Mouse (Mus musculus): Measurements from ENCODE around the gene Ercc6. TPM values are rescaled to one million over a fixed set of nuclear protein-coding genes. Genes with fewer than 3 reads are reported as not detected.

Gene Ercc6
- total RNA-seq, 2 experiments from 2014 or later, result 12.2 to 13.5 TPM

DNA sequence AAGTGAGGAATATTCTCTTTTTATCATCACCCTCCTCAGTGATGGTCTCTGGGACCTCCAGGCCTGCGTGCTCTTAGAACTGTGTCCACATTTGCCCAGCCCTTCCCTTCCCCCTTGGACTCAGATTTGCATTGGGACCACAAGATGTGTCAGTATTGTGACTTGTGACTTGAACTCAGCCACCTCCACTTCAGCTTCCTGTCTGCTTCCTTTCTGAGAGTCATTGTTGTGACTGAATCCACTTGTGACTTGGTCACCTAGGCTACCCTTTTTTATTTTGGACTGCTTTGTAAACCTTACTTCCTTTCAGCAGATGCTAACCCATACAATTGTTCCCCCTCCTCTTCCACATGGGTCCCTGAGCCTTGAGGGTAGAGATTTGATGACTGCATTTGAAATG, 2.8 kb downstream of the Ercc6 start:
- no peak for DNase-seq (ENCODE audit: low spot score in 2 of 2)

- no peak for DNase-seq (ENCODE audit: low spot score in 2 of 2)
Measured at GRCm38 (mm10) chr14:32518543-32518942, 5.2 kb downstream of the Ercc6 start.

- no peak for DNase-seq (ENCODE audit: low spot score in 2 of 2)
Measured at GRCm38 (mm10) chr14:32520400-32520926, 7.1 kb downstream of the Ercc6 start.

- no peak for DNase-seq (ENCODE audit: low spot score in 2 of 2)
Measured at GRCm38 (mm10) chr14:32522336-32522735, 9.0 kb downstream of the Ercc6 start.

DNA sequence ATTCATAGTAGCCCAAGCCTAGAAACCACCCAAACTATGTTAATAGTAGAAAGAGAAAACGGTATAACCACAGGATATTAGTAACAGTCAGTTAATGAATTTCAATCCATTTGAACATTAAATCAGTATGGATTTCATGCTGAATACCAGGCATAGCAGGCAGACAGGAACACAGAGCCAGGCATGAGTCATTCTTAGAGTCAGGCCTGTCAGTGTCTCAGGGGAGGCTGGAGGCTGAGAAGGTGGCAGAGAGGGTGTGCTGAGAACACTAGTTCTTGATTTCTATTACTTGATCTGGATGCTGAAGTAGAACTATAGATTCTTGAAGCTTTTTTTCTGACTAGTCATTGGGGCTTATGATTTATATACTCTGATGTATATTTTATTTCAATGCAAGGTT, 10.8 kb downstream of the Ercc6 start:
- DNase-seq (ENCODE audit: low spot score in 2 of 2), result no peak

DNA sequence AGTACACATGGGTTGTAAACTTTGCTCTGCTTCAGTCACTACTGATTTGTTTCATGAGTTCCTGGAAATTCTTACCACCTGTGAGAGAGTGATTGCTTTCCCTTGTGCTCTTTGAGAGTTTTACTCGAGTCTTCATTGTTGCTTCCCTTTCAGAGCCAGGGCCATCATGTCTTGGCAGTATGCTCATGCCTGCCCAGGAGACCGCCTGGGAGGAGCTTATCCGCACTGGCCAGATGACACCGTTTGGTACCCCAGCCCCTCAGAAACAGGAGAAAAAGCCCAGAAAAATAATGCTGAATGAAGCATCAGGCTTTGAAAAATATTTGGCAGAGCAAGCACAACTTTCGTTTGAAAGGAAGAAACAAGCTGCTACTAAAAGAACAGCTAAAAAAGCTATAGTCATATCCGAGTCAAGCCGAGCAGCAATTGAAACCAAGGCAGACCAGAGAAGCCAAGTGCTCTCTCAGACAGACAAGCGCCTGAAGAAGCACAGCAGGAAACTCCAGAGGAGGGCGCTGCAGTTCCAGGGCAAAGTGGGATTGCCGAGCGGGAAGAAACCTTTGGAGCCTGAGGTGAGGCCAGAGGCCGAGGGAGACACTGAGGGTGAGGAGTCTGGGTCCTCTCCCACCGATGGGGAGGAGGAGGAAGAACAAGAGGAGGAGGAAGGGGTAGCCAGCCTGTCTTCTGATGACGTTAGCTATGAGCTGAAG, 12.8 kb downstream of the Ercc6 start:
- no peak for DNase-seq (ENCODE audit: low spot score in 2 of 2)

DNA sequence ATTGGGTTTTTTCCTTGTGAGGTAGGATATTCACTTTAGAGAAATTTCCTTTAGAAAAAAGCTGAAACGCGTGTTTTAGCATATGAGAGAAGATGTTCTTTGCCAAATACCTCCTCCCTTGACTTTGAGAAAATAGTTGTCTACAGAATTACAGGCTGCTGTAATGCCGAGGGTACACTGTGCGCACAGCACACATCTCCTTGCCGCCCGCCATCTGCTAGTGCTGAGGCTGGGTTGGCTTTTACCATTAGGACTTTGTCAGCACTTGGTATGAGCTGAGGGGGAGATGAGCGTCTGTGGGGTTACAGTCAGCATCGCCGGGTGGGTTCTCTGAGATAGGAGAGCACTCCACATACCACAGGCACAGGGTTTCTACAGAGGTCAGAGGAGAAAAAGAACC, 13.9 kb downstream of the Ercc6 start:
- no peak for DNase-seq (ENCODE audit: low spot score in 2 of 2)

DNA sequence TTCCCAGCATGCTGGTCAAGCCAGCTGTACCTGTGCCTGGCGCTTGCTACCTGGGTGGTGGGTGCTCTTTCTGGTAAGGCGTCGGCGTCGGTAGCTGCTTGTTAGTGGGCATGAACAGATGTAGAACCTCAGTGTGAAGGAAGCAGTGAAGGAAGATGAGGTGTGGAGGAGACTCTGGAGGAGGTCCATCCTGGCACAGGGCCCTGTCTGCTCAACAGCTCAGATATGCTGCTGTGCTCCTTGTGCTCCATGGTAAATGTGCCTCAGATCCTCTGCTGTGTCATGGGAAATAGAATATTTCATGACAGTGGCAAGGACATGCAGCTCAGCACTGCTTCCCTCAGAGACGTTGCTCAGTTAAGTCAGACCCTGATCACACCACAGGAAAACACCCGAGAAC, 15.7 kb downstream of the Ercc6 start:
- DNase-seq (ENCODE audit: low spot score in 2 of 2), result no peak

DNA sequence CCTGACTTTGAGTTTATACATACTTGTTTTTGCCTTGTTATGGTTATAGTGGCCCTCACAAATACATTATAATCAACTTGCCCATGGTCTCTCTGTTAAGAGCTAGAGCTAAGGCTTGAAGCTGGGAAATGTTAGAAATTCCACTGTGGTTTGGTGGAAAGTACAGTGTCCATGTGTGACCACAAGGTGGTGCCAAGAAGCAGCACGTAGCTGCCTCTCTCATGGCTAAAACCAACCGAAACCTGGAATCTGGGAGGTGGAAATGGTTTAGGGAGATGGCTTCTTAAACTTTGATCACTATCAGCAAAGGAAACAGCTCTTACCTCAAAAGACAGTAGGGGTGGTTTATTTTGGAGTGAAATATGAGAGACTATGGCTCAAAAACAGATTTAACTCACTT, 17.6 kb downstream of the Ercc6 start:
- peak in 1 of 2 experiments; percentile 24 for DNase-seq (ENCODE audit: low spot score in 2 of 2)

DNA sequence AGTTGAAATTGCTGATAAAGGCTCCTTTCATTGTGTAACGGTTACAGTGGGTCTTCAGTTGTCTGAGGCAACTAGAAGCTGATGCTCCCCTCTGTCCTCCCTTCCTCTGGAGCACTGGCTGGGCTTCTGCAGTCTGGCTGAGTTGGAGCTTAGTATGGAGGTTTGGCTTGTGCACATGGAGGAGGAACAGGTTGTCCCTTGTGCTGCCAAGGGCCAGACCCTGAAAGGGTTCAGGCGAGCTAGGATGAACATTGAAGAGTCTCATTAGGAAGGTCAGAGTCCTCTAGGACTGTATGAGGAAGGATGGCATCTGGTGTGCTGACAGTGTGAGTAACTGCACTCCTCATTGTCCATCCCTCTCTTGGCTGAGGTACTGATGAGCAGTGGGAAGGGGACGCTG, 18.1 kb downstream of the Ercc6 start:
- no peak for DNase-seq (ENCODE audit: low spot score in 2 of 2)

- no peak for DNase-seq (ENCODE audit: low spot score in 2 of 2)
Measured at GRCm38 (mm10) chr14:32532381-32533147, 19.2 kb downstream of the Ercc6 start.

GRCm38 (mm10) chr14:32533148-32533520, 19.8 kb downstream of the Ercc6 start:
- DNase-seq (ENCODE audit: low spot score in 2 of 2), result no peak

DNA sequence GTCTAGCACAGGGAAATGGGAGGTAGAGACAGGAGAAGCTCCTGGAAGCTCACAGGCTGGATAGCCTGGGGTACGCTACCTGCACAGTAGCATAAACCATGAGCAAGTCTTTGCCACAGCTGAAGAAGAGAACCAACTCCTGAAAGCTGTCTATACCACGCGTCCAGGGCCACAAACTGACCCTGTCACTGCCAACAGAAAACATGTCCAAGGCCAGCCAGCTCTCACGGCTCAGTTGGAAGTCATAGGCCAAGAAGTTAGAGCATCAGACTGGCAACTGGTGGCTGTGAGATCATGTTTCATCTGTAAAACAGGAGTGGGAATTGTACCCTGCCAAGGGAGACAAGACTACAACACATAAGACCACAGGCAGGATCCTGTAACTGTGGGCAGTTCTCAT, 20.3 kb downstream of the Ercc6 start:
- no peak for DNase-seq (ENCODE audit: low spot score in 2 of 2)

DNA sequence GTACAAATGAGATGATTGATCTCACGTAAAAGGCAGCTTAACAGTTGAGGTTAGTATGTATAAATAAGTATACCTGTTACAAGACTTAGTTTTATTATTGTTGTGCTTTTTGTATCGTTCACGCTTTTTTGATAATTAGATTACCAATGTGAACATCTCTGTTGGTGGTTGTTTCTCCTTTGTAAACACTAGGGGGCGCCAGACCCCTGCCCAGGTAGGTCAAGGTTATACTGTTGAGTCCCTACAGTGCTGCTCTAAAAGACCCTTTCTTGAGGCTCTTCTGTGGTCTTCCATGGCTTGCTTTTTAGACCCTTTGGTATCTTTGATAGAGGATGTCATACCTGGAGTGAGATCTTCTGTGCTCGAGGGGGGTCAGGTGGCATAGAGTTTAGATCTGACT, 20.8 kb downstream of the Ercc6 start:
- no peak for DNase-seq (ENCODE audit: low spot score in 2 of 2)

DNA sequence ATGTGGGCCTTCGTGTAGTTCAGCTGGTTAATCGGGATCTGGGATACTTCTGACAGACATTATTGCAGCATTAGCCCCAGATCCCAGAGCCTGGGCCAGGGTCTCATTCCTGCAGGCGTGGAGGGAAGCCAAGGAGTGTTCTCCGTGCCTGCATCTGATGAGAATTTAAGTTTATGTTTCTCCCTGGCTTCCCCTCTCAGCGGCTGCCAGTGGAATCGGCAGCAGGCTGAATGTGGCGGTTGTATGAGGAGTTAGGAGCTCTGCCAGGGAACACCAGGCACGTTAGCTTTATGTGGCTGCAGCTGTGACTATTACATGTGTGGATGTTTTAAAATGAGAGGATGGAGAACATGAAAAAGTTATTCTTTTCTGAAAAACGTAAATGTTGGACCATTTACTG, 23.4 kb downstream of the Ercc6 start:
- no peak for DNase-seq (ENCODE audit: low spot score in 2 of 2)

DNA sequence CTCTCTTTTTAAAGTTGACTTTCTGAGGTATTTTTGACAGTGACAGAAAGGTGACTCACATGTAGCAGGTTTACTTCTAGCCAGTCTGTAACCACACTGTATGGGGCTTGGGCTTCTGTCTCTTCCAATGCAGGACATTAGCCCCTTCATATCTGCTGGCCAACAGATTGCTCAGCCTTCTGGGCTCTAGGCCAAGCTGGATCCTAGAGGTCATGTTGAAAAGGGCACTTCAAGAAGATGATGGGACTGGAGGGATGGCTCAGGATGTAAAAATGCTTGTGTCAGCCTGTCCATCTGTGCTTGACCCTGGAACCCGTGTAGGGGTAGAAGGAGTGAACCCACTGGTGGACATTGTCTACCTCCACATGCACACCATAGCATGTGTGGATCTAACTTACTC, 24.8 kb downstream of the Ercc6 start:
- no peak for DNase-seq (ENCODE audit: low spot score in 2 of 2)

DNA sequence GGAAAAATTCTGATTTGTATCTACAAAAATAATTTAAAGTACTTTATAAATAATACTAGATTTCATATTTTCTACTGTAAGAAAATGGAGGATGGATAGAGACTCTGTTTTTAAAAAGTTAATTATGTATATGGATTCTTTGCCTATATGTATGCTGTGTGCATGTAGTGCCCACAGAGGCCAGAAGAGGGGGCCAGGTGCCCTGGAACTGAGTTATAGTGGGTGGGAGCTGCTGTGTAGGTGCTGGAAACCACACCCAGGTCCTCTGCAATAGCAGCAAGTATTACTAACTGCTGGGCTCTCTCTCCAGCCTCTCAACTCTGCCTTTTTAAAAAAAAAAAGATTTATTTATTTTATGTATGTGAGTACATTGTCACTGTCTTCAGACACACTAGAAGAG, 29.8 kb downstream of the Ercc6 start:
- no peak for DNase-seq (ENCODE audit: low spot score in 2 of 2)

DNA sequence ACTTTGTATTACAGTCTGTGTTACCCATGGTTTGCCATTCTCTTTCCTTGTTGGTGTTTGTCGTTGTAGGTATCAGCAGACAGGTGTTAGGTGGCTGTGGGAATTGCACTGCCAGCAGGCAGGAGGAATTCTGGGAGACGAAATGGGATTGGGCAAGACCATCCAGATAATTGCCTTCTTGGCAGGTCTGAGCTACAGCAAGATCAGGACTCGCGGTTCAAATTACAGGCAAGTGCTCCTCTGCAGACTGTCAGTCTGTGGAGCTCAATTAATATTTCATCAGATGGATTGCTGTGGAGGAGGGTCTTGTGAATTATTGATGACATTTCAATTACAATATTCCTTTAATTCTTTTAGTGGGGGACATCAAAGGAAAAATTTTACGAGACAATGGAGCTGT, 33.4 kb downstream of the Ercc6 start:
- DNase-seq (ENCODE audit: low spot score in 2 of 2), result no peak

GRCm38 (mm10) chr14:32551854-32552253, 38.5 kb downstream of the Ercc6 start:
- no peak for DNase-seq (ENCODE audit: low spot score in 2 of 2)

- no peak for DNase-seq (ENCODE audit: low spot score in 2 of 2)
Measured at GRCm38 (mm10) chr14:32553198-32553903, 40.0 kb downstream of the Ercc6 start.

GRCm38 (mm10) chr14:32554860-32555526, 41.7 kb downstream of the Ercc6 start:
- no peak for DNase-seq (ENCODE audit: low spot score in 2 of 2)
